Mouse (Mus musculus) heart, adult 2 months (tissue): ENCODE measurements around the gene Srms. TPM values are rescaled to one million over a fixed set of nuclear protein-coding genes. Genes with fewer than 3 reads are reported as not detected.

Experiments used
- DNase-seq, 2 experiments: peaks; one replicate each; pipeline ENCODE4 v3.0.0; 2021
- H3K27ac ChIP-seq: fragments of 200-600 bp; 2 replicates; pipeline ENCODE4 v1.8.1; 2022
- H3K27me3 ChIP-seq: fragments of 200-500 bp; 2 replicates; pipeline ENCODE4 v1.6.1; 2012; ENCODE audit warnings: mild to moderate bottlenecking, low read length, inconsistent platforms, mixed read lengths; ENCODE audit not compliant: control insufficient read depth, insufficient read depth
- H3K36me3 ChIP-seq: fragments of 200-500 bp; 2 replicates; pipeline ENCODE4 v1.6.1; 2012; ENCODE audit warnings: low read length, inconsistent platforms; ENCODE audit not compliant: control insufficient read depth, insufficient read depth
- H3K4me1 ChIP-seq: fragments of 200-500 bp; 2 replicates; pipeline ENCODE4 v1.6.1; 2011; ENCODE audit warnings: low read length; ENCODE audit not compliant: control insufficient read depth, insufficient read depth
- H3K4me3 ChIP-seq: fragments of 200-600 bp; 2 replicates; pipeline ENCODE4 v1.8.1; 2022
- H3K79me2 ChIP-seq: fragments of 200-500 bp; replicated peaks from 2 replicates; pipeline ENCODE4 v1.6.1; 2012; ENCODE audit warnings: mild to moderate bottlenecking, inconsistent platforms, low read length, moderate library complexity, mixed read lengths; ENCODE audit not compliant: control insufficient read depth, insufficient read depth
- H3K9ac ChIP-seq: fragments of 200-500 bp; 2 replicates; pipeline ENCODE4 v1.6.1; 2012; ENCODE audit warnings: low read depth, mild to moderate bottlenecking, control low read depth, inconsistent platforms, low read length, mixed read lengths
- CTCF ChIP-seq: fragments of 200-600 bp; IDR thresholded peaks from 2 replicates; pipeline ENCODE4 v1.8.1; 2022; ENCODE audit warnings: antibody characterized with exemption, mild to moderate bottlenecking, moderate library complexity
- EP300 ChIP-seq: fragments of 200-500 bp; IDR thresholded peaks from 2 replicates; pipeline ENCODE4 v1.6.1; 2011; ENCODE audit warnings: low read depth, low read length, control low read depth; ENCODE audit not compliant: insufficient read depth
- POLR2A ChIP-seq: fragments of 200-500 bp; IDR thresholded peaks from 2 replicates; pipeline ENCODE4 v1.6.1; 2011; ENCODE audit warnings: mild to moderate bottlenecking, low read depth, low read length, control low read depth; ENCODE audit not compliant: insufficient read depth
- WGBS: fragments of 180-500 bp; shearing (Covaris S2); methylation state at CpG from one replicate; pipeline ENCODE4 v1.1.7; 2018; 5-methylcytosine and 5-hydroxymethylcytosine counted together
- intact Hi-C: fragments of 180-260 bp; cut with DNase I; formaldehyde crosslinking; loops from one replicate; pipeline ENCODE4 v1.15.1; 2025
- polyA plus RNA-seq: library from polyadenylated mRNA; depleted of rRNA; stranded (reverse); fragments of >200 nt; gene quantifications from 2 replicates; pipeline ENCODE4 v1.2.3, GENCODE M21; 2012
- total RNA-seq, 2 experiments: library from RNA; stranded (reverse); gene quantifications; 2 replicates each; pipeline ENCODE4 v1.2.3; 2021

The Srms gene
- total and polyA plus RNA-seq, 3 experiments = 0.44 to 0.59 (median 0.59) TPM

GRCm38 (mm10) chr2:181227122-181227521 lies 14.1 kb upstream of the Srms start:
- DNase-seq = no peak
- Histone ChIP-seq H3K4me3 (no peak overlapping the region), H3K79me2 (no peaks in the 10 kb centered on the region), H3K4me1 (peaks cover 3% of the 10 kb centered on the region; the same call in 1 of the 2 replicates), H3K27ac (no peak overlapping the region), H3K36me3 (peaks cover 5% of the 10 kb centered on the region; the same call in 1 of the 2 replicates), H3K27me3 (no peaks in the 10 kb centered on the region), H3K9ac (no peak overlapping the region)
- WGBS = 67% methylated on average over 3 of the region's 3 CpGs
- TF ChIP-seq CTCF (no peak), EP300 (no peak), POLR2A (no peak)
- intact Hi-C loops = no loop called here

- intact Hi-C loops = no loop called here
Measured at GRCm38 (mm10) chr2:181224994-181225393, 12.0 kb upstream of the Srms start.

DNA sequence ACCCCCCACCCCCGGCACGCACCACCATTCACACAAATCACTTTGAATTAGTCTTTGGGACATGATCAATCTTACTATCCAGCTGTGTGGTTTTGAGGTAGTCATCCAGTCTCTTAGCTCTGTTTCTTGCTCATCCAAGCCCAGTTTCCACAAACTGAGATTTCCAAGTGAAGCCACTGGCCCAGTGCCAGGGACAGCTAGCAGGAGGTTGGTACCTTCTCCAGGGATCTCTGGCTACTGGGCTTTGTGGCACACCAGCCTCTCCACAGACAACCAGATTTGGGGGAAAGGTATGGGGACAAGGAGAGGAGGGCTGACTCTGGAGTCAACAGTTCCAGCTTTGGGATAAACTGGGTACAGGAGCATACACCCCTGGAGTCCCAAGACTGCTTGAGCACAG lies 7.4 kb upstream of the Srms start:
- intact Hi-C loops = no loop called here
- no peak for DNase-seq
- TF ChIP-seq POLR2A = no peak
- no peak for TF ChIP-seq EP300
- no peak for TF ChIP-seq CTCF
- Histone ChIP-seq H3K36me3 (no peaks in the 10 kb centered on the region), H3K27me3 (no peaks in the 10 kb centered on the region), H3K9ac (no peak overlapping the region), H3K4me3 (no peak overlapping the region), H3K4me1 (peaks cover 4% of the 10 kb centered on the region), H3K27ac (peak overlapping the region; percentile 69), H3K79me2 (no peaks in the 10 kb centered on the region)
- 33% methylated on average over 2 of the region's 2 CpGs for WGBS

More at GRCm38 (mm10) chr2:181224994-181225393, 12.0 kb upstream of the Srms start:
- TF ChIP-seq CTCF = no peak
- no peak for TF ChIP-seq EP300
- no peak for TF ChIP-seq POLR2A
- Histone ChIP-seq H3K4me1 (peaks cover 5% of the 10 kb centered on the region), H3K4me3 (no peak overlapping the region), H3K9ac (no peak overlapping the region), H3K27me3 (no peaks in the 10 kb centered on the region), H3K27ac (no peak overlapping the region), H3K79me2 (no peaks in the 10 kb centered on the region), H3K36me3 (peaks cover 5% of the 10 kb centered on the region; the same call in 1 of the 2 replicates)
- 97% methylated on average over 2 of the region's 2 CpGs for WGBS
- DNase-seq = no peak

DNA sequence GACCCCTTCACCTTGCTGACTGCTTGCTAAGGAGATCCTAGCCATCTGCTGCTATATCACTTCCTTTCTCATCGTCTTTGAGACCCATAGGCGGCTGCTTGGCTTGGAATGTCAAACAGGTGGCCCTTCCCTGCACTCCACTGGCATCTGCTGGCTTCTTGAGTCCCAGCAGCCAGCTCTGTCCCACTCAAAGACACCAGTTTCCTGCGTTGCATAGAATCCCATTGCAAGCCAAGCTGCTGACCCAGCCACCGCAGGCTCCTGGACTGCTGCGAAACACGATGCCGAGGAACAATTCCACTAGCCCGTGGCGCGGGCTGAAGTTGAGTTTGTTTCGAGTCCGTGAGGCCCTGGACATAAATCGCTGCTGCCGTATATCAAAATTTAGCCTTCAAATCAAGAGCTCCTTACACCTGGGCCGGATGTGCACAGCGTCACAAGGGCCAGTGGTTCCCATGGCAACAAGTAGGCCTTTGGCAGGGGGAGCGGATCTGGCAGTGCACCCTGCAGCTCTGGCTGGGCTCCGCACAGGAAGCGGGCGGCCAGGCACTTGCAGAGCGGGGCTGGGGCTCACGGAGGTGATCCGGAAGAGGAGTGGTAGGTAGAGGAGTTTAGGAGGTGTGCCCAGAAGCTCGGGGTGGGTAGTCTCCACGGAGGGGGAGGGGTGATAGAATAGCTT lies 6.7 kb upstream of the Srms start, which contains the start of gene Fndc11:
TSS of gene Fndc11 (plus strand) at position 476 of the 679 bp plus-strand sequence.
- no peak within 1 kb of the TSS for H3K9ac ChIP-seq
- peak within 1 kb of the TSS; percentile 69 for H3K27ac ChIP-seq
- H3K27me3 ChIP-seq = no peaks in the 10 kb centered on the region
- H3K4me1 ChIP-seq = peaks cover 4% of the 10 kb centered on the region
- DNase-seq = peak; percentile 79 to 89
- H3K36me3 ChIP-seq = no peaks in the 10 kb centered on the region
- intact Hi-C loops = loop anchor here (2.0 kb wide), 1 partner anchor 31 kb away; no protein-coding TSS in a partner anchor
- TF ChIP-seq EP300 (0 out of 2 replicates have a peak, but pooled peaks have one; percentile 8), CTCF (peak; percentile 45), POLR2A (no peak)
- WGBS = 2% methylated on average over 25 of the region's 25 CpGs
- H3K79me2 ChIP-seq = no peaks in the 10 kb centered on the region
- H3K4me3 ChIP-seq = peak within 1 kb of the TSS; percentile 43

- Histone ChIP-seq H3K9ac (no peak overlapping the region), H3K27me3 (no peaks in the 10 kb centered on the region), H3K4me3 (no peak overlapping the region; the same call in 1 of the 2 replicates), H3K27ac (peak overlapping the region; percentile 69), H3K4me1 (peaks cover 4% of the 10 kb centered on the region), H3K36me3 (no peaks in the 10 kb centered on the region), H3K79me2 (no peaks in the 10 kb centered on the region)
- intact Hi-C loops = loop anchor here (2.0 kb wide), 1 partner anchor 30 kb away; no protein-coding TSS in a partner anchor
- no peak for DNase-seq
- TF ChIP-seq EP300 (no peak), POLR2A (no peak), CTCF (no peak)
- WGBS = 51% methylated on average over 5 of the region's 5 CpGs
Measured at GRCm38 (mm10) chr2:181218881-181219485, 6.0 kb upstream of the Srms start.

DNA sequence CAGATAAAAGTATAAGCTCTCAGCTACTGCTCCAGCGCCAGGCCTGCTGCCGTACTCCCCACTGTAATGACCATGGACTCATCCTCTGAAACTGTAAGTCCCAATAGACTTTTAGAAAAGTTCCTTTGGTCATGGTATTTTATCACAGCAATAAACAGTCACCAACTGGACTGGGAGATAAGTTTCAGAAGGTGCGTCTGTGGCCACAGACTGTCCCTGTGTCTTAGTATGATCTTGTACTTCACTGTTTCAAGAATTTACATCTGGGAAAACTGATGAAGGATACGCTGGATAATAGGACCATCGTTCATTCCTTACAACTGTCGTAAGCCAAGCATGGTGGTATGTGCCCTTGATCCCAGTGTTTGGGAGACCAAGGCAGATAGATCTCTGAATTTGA lies 3.1 kb upstream of the Srms start:
- intact Hi-C loops = no loop called here
- 93% methylated on average over 6 of the region's 6 CpGs for WGBS
- H3K27me3 ChIP-seq = peaks cover 3% of the 10 kb centered on the region; the same call in 1 of the 2 replicates
- H3K4me1 ChIP-seq = peaks cover 4% of the 10 kb centered on the region
- DNase-seq = no peak
- no peak overlapping the region for H3K4me3 ChIP-seq
- no peaks in the 10 kb centered on the region for H3K36me3 ChIP-seq
- H3K9ac ChIP-seq = no peak overlapping the region
- TF ChIP-seq POLR2A = no peak
- no peak for TF ChIP-seq EP300
- TF ChIP-seq CTCF = no peak
- H3K79me2 ChIP-seq = no peaks in the 10 kb centered on the region
- H3K27ac ChIP-seq = no peak overlapping the region
